Mouse (Mus musculus) myocyte (in vitro differentiated cells): Measurements from ENCODE around the gene Dock4. TPM values are rescaled to one million over a fixed set of nuclear protein-coding genes. Genes with fewer than 3 reads are reported as not detected.

ENCODE experiments used
- H3K27me3 ChIP-seq: one replicate; pipeline ENCODE4 v1.6.1; 2011; ENCODE audit not compliant: control insufficient read depth, insufficient read depth, insufficient read length
- H3K36me3 ChIP-seq: one replicate; pipeline ENCODE4 v1.6.1; 2011; ENCODE audit not compliant: control insufficient read depth, insufficient read depth
- H3K4me2 ChIP-seq: one replicate; pipeline ENCODE4 v1.6.1; 2011; ENCODE audit warnings: low read depth, control low read depth
- H3K4me3 ChIP-seq: one replicate; pipeline ENCODE4 v1.5.1; 2011; ENCODE audit warnings: mild to moderate bottlenecking, control low read depth, moderate library complexity
- H3K79me2 ChIP-seq: one replicate; pipeline ENCODE4 v1.6.1; 2011; ENCODE audit not compliant: control insufficient read depth, insufficient read depth
- H3ac ChIP-seq: one replicate; pipeline ENCODE4 v1.6.1; 2011; ENCODE audit not compliant: control insufficient read depth, insufficient read length
- CEBPB ChIP-seq: IDR thresholded peaks from 2 replicates; pipeline ENCODE4 v1.6.1; 2011; ENCODE audit warnings: mild to moderate bottlenecking, moderate library complexity; ENCODE audit not compliant: poor library complexity, insufficient read depth, severe bottlenecking
- E2F4 ChIP-seq: IDR thresholded peaks from one replicate; pipeline ENCODE4 v1.6.1; 2011; ENCODE audit warnings: mild to moderate bottlenecking, control low read depth, moderate library complexity; ENCODE audit not compliant: insufficient read depth
- MAX ChIP-seq: IDR thresholded peaks from one replicate; pipeline ENCODE4 v1.6.1; 2011; ENCODE audit warnings: low read depth, mild to moderate bottlenecking, control low read depth
- MYOD1 ChIP-seq, 3 experiments: IDR thresholded peaks; one replicate each; pipeline ENCODE4 v1.6.1; 2011; ENCODE audit warnings: control low read depth in 2 of 3, low read depth in 2 of 3, mild to moderate bottlenecking in 2 of 3, moderate library complexity in 1 of 3; ENCODE audit not compliant: insufficient read length in 2 of 3, control insufficient read depth in 1 of 3
- MYOG ChIP-seq, 3 experiments: IDR thresholded peaks; one replicate each; pipeline ENCODE4 v1.6.1; 2011; ENCODE audit warnings: control low read depth in 2 of 3, low read depth in 2 of 3, mild to moderate bottlenecking in 2 of 3; ENCODE audit not compliant: insufficient read length in 2 of 3, control insufficient read depth in 1 of 3, insufficient read depth in 1 of 3
- POLR2A ChIP-seq: IDR thresholded peaks from one replicate; pipeline ENCODE4 v1.6.1; 2011; ENCODE audit warnings: low read depth, mild to moderate bottlenecking, control low read depth, moderate library complexity; ENCODE audit not compliant: insufficient read length
- POLR2AphosphoS2 ChIP-seq: IDR thresholded peaks from one replicate; pipeline ENCODE4 v1.6.1; 2011; ENCODE audit warnings: low read depth, control low read depth; ENCODE audit not compliant: insufficient read length
- REST ChIP-seq: IDR thresholded peaks from one replicate; pipeline ENCODE4 v1.6.1; 2011; ENCODE audit warnings: mild to moderate bottlenecking, control low read depth, moderate library complexity; ENCODE audit not compliant: insufficient read depth, insufficient read length
- SRF ChIP-seq: IDR thresholded peaks from one replicate; pipeline ENCODE4 v1.6.1; 2011; ENCODE audit warnings: low read depth; ENCODE audit not compliant: control insufficient read depth, insufficient read length
- TCF12 ChIP-seq: IDR thresholded peaks from one replicate; pipeline ENCODE4 v1.6.1; 2011; ENCODE audit warnings: mild to moderate bottlenecking, control low read depth; ENCODE audit not compliant: poor library complexity, insufficient read depth, severe bottlenecking
- TCF3 ChIP-seq: IDR thresholded peaks from one replicate; pipeline ENCODE4 v1.6.1; 2011; ENCODE audit warnings: low read depth, control low read depth; ENCODE audit not compliant: insufficient read length
- USF1 ChIP-seq: IDR thresholded peaks from one replicate; pipeline ENCODE4 v1.6.1; 2011; ENCODE audit warnings: low read depth, mild to moderate bottlenecking, control low read depth, moderate library complexity
- polyA plus RNA-seq: library from polyadenylated mRNA; unstranded; fragments of >200 nt; fragmentation: generic; extraction: Trizol; gene quantifications from one replicate; pipeline ENCODE4 v1.2.1, GENCODE M21; 2012; ENCODE audit warnings: missing spikeins

The Dock4 gene
- polyA plus RNA-seq, 1 experiment: 0.73 TPM

- Histone ChIP-seq H3ac (no peak overlapping the region), H3K4me3 (no peak overlapping the region), H3K36me3 (no peaks in the 10 kb centered on the region), H3K79me2 (no peaks in the 10 kb centered on the region), H3K27me3 (no peaks in the 10 kb centered on the region), H3K4me2 (no peak overlapping the region)
- TF ChIP-seq USF1: no peak
- TF ChIP-seq E2F4: no peak
- no peak for TF ChIP-seq TCF3
- no peak for TF ChIP-seq MYOD1 (IDR thresholded peaks at IDR 0.05; ENCODE audit: control insufficient read depth in 1 of 3, insufficient read length in 2 of 3, low read depth in 2 of 3)
- no peak for TF ChIP-seq POLR2AphosphoS2
- TF ChIP-seq REST: no peak
- TF ChIP-seq MAX: no peak
- no peak for TF ChIP-seq POLR2A
- TF ChIP-seq SRF: no peak
- no peak for TF ChIP-seq MYOG (IDR thresholded peaks at IDR 0.05; ENCODE audit: control insufficient read depth in 1 of 3, insufficient read depth in 1 of 3, insufficient read length in 2 of 3, low read depth in 2 of 3)
- no peak for TF ChIP-seq CEBPB
- no peak for TF ChIP-seq TCF12
Observed at GRCm38 (mm10) chr12:40596441-40596840, 150.7 kb downstream of the Dock4 start.

- no peaks in the 10 kb centered on the region for H3K27me3 ChIP-seq
- H3K4me2 ChIP-seq: no peak overlapping the region
- no peaks in the 10 kb centered on the region for H3K36me3 ChIP-seq
- no peaks in the 10 kb centered on the region for H3K79me2 ChIP-seq
- H3K4me3 ChIP-seq: no peak overlapping the region
- no peak overlapping the region for H3ac ChIP-seq
- TF ChIP-seq REST (no peak), CEBPB (no peak)
Observed at GRCm38 (mm10) chr12:40599952-40600351, 154.2 kb downstream of the Dock4 start.

DNA sequence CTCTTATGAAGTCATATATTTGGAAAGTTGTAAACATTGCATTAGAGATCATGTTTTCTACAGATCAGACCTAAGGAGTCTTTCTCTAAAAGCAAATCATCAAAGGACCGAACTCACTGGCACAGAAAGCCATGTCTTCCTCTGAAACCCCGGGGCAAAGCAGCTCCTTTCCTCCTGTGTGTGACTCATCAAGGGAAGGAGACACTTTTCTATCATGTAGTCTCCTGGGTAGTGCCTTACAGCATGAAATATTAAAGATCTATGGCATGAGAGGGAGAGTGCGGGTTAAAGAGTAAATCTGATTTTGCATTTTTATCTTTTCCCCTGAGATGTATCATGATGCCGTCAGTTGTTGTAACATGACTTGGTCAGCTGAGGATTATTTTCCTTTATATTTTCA is 159.8 kb downstream of the Dock4 start:
- no peak for TF ChIP-seq E2F4
- no peak for TF ChIP-seq MYOG (IDR thresholded peaks at IDR 0.05; ENCODE audit: control insufficient read depth in 1 of 3, insufficient read depth in 1 of 3, insufficient read length in 2 of 3, low read depth in 2 of 3)
- no peak for TF ChIP-seq MAX
- no peak for TF ChIP-seq MYOD1 (IDR thresholded peaks at IDR 0.05; ENCODE audit: control insufficient read depth in 1 of 3, insufficient read length in 2 of 3, low read depth in 2 of 3)
- no peak for TF ChIP-seq SRF
- Histone ChIP-seq H3K27me3 (no peaks in the 10 kb centered on the region), H3K4me2 (no peak overlapping the region), H3K36me3 (no peaks in the 10 kb centered on the region), H3K79me2 (no peaks in the 10 kb centered on the region), H3ac (no peak overlapping the region), H3K4me3 (no peak overlapping the region)

DNA sequence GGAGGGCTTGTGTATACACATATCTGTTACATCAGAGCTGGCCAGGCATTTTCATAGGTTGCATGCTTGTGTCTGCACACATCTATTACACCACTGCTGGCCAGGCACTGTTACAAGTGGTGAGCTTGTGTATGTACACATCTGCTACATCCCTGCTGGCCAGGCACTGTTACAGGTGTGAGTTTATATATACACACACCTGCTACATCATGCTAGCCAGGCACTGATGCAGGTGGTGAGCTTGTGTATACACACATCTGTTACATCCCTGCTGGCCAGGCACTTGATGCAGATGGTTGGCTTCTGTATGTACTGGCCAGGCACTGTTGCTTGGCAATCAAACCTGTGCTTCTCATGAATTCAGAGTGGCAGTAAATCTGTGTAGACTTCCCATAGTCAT is 177.2 kb downstream of the Dock4 start:
- Histone ChIP-seq H3ac (no peak overlapping the region), H3K27me3 (no peaks in the 10 kb centered on the region), H3K4me2 (no peak overlapping the region), H3K36me3 (no peaks in the 10 kb centered on the region), H3K4me3 (no peak overlapping the region), H3K79me2 (no peaks in the 10 kb centered on the region)
- TF ChIP-seq MAX (no peak), MYOG (IDR thresholded peaks at IDR 0.05; ENCODE audit: control insufficient read depth in 1 of 3, insufficient read depth in 1 of 3, insufficient read length in 2 of 3, low read depth in 2 of 3) (no peak), E2F4 (no peak), POLR2A (no peak), SRF (no peak), POLR2AphosphoS2 (no peak), MYOD1 (IDR thresholded peaks at IDR 0.05; ENCODE audit: control insufficient read depth in 1 of 3, insufficient read length in 2 of 3, low read depth in 2 of 3) (no peak), CEBPB (no peak), REST (no peak), TCF3 (no peak), USF1 (no peak), TCF12 (no peak)

DNA sequence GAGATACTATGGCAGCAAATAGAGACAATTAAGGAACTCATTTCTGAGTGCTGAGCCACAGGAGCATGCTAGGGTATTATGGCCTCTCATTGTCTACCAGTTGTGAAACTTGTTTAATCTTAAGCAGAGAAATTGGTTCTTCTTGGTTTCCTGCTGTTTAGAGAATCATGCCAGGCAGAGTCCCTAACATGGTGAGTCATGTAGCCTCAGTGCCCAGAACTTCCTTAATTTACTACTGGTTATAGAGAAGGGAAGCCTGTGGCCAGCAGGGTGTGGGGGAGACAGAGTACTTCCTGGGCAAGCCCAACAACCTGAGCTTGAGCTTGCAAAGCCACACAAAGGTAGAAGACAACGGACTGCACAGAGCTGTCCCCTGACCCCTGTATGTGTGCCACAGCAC is 180.8 kb downstream of the Dock4 start:
- Histone ChIP-seq H3ac (no peak overlapping the region), H3K4me2 (no peak overlapping the region), H3K36me3 (no peaks in the 10 kb centered on the region), H3K27me3 (no peaks in the 10 kb centered on the region), H3K4me3 (no peak overlapping the region), H3K79me2 (no peaks in the 10 kb centered on the region)
- TF ChIP-seq POLR2A (no peak), MYOD1 (IDR thresholded peaks at IDR 0.05; ENCODE audit: control insufficient read depth in 1 of 3, insufficient read length in 2 of 3, low read depth in 2 of 3) (no peak), MAX (no peak), E2F4 (no peak), SRF (no peak), TCF12 (no peak), CEBPB (no peak), REST (no peak), POLR2AphosphoS2 (no peak), USF1 (no peak), MYOG (IDR thresholded peaks at IDR 0.05; ENCODE audit: control insufficient read depth in 1 of 3, insufficient read depth in 1 of 3, insufficient read length in 2 of 3, low read depth in 2 of 3) (no peak), TCF3 (no peak)
